Mouse (Mus musculus) spleen, adult 18-20 months (tissue): Measurements from ENCODE around the gene Zic4.

ENCODE experiments used
- DNase-seq, 2 experiments: peaks; one replicate each; pipeline ENCODE4 v3.0.0; 2022; ENCODE audit warnings: mixed read lengths in 2 of 2

Zic4 gene

GRCm38 (mm10) chr9:91404905-91405752 lies 42.9 kb downstream of the Zic4 start:
- no peak for DNase-seq

- DNase-seq: no peak
These were observed 43.6 kb downstream of the Zic4 start for GRCm38 (mm10) chr9:91405753-91406178.

GRCm38 (mm10) chr9:91406258-91406763 lies 44.1 kb downstream of the Zic4 start:
- no peak for DNase-seq

GRCm38 (mm10) chr9:91409771-91410170 lies 47.6 kb downstream of the Zic4 start:
- DNase-seq: no peak

- no peak for DNase-seq
These were observed 51.9 kb downstream of the Zic4 start for GRCm38 (mm10) chr9:91414007-91414661.

- no peak for DNase-seq
These were observed 58.2 kb downstream of the Zic4 start for GRCm38 (mm10) chr9:91420441-91420840.
